Mouse (Mus musculus) ES-Bruce4 (cell line): Measurements from ENCODE around the gene Ncoa4.
"Not testable (repeated sequence)": the region's sequence is repeated elsewhere in the genome, so short reads cannot be mapped to it uniquely, and the experiment has no call there.

ENCODE experiments used
- CTCF ChIP-seq: IDR thresholded peaks from one replicate; pipeline ENCODE4 v1.8.1; 2011; ENCODE audit warnings: low read depth, low read length
- EP300 ChIP-seq: IDR thresholded peaks from 2 replicates; pipeline ENCODE4 v1.6.1; 2011; ENCODE audit warnings: low read depth, low read length; ENCODE audit not compliant: insufficient read depth
- POLR2A ChIP-seq: IDR thresholded peaks from one replicate; pipeline ENCODE4 v1.8.1; 2011; ENCODE audit warnings: low read length; ENCODE audit not compliant: insufficient read depth

- not testable (repeated sequence) for TF ChIP-seq CTCF, POLR2A, EP300
These were observed 16.9 kb downstream of the Ncoa4 start for GRCm38 (mm10) chr14:32176590-32176989.
